Mouse (Mus musculus): ENCODE measurements at regions not wholly inside any gene's neighbourhood (a gene's known extent, or its start where the extent isn't known, plus 50 kb on each side); places are given as distances from the start of the nearest gene placed in this dataset.

GRCm38 (mm10) chr10:19269418-19269817 lies 86.9 kb upstream of the Olig3 start:
- H3K4me3 ChIP-seq (replicated peaks; ENCODE audit: low read length): no peak overlapping the region
- 58% methylated on average over 1 of the region's 1 CpGs for WGBS
- H3K36me3 ChIP-seq (ENCODE audit: control insufficient read depth, insufficient read depth, low read length): no peaks in the 10 kb centered on the region
- H3K4me2 ChIP-seq (ENCODE audit: low read depth, low read length): no peak overlapping the region
- H3K27me3 ChIP-seq (ENCODE audit: control insufficient read depth, insufficient read depth, low read length): no peaks in the 10 kb centered on the region
- no peak overlapping the region for H3K27ac ChIP-seq (ENCODE audit: low read length)
- no peaks in the 10 kb centered on the region for H3K9me3 ChIP-seq (replicated peaks; ENCODE audit: control insufficient read depth, low read length)
- no peaks in the 10 kb centered on the region for H3K4me1 ChIP-seq (ENCODE audit: control insufficient read depth, insufficient read depth, low read length)
- no peak overlapping the region for H3K9ac ChIP-seq (ENCODE audit: low read length)
- ATAC-seq (ENCODE audit: insufficient read depth, low FRiP score): no peak

GRCm38 (mm10) chr10:19268051-19268450 lies 88.3 kb upstream of the Olig3 start:
- Histone ChIP-seq H3K4me1 (ENCODE audit: control insufficient read depth, insufficient read depth, low read length) (no peaks in the 10 kb centered on the region), H3K9me3 (replicated peaks; ENCODE audit: control insufficient read depth, low read length) (no peaks in the 10 kb centered on the region), H3K4me3 (replicated peaks; ENCODE audit: low read length) (no peak overlapping the region), H3K36me3 (ENCODE audit: control insufficient read depth, insufficient read depth, low read length) (no peaks in the 10 kb centered on the region), H3K9ac (ENCODE audit: low read length) (no peak overlapping the region), H3K27me3 (ENCODE audit: control insufficient read depth, insufficient read depth, low read length) (no peaks in the 10 kb centered on the region), H3K4me2 (ENCODE audit: low read depth, low read length) (no peak overlapping the region), H3K27ac (ENCODE audit: low read length) (no peak overlapping the region)
- no peak for ATAC-seq (ENCODE audit: insufficient read depth, low FRiP score)
- 69% methylated on average over 4 of the region's 4 CpGs for WGBS

GRCm38 (mm10) chr10:19240102-19240759 lies 116.1 kb upstream of the Olig3 start:
- WGBS: 30% methylated on average over 8 of the region's 8 CpGs
- peak overlapping the region; percentile 6; the same call in 1 of the 2 replicates for H3K4me2 ChIP-seq (ENCODE audit: low read depth, low read length)
- H3K9me3 ChIP-seq (replicated peaks; ENCODE audit: control insufficient read depth, low read length): no peaks in the 10 kb centered on the region
- no peaks in the 10 kb centered on the region for H3K27me3 ChIP-seq (ENCODE audit: control insufficient read depth, insufficient read depth, low read length)
- ATAC-seq (ENCODE audit: insufficient read depth, low FRiP score): no peak
- H3K27ac ChIP-seq (ENCODE audit: low read length): no peak overlapping the region
- no peaks in the 10 kb centered on the region for H3K36me3 ChIP-seq (ENCODE audit: control insufficient read depth, insufficient read depth, low read length)
- H3K4me1 ChIP-seq (ENCODE audit: control insufficient read depth, insufficient read depth, low read length): no peaks in the 10 kb centered on the region
- H3K9ac ChIP-seq (ENCODE audit: low read length): no peak overlapping the region
- H3K4me3 ChIP-seq (replicated peaks; ENCODE audit: low read length): no peak overlapping the region

- WGBS: 83% methylated on average over 5 of the region's 5 CpGs
- Histone ChIP-seq H3K36me3 (ENCODE audit: control insufficient read depth, insufficient read depth, low read length) (no peaks in the 10 kb centered on the region), H3K9ac (ENCODE audit: low read length) (no peak overlapping the region), H3K27me3 (ENCODE audit: control insufficient read depth, insufficient read depth, low read length) (no peaks in the 10 kb centered on the region), H3K9me3 (replicated peaks; ENCODE audit: control insufficient read depth, low read length) (no peaks in the 10 kb centered on the region), H3K27ac (ENCODE audit: low read length) (no peak overlapping the region), H3K4me3 (replicated peaks; ENCODE audit: low read length) (no peak overlapping the region), H3K4me1 (ENCODE audit: control insufficient read depth, insufficient read depth, low read length) (no peaks in the 10 kb centered on the region), H3K4me2 (ENCODE audit: low read depth, low read length) (no peak overlapping the region)
- no peak for ATAC-seq (ENCODE audit: insufficient read depth, low FRiP score)
Measured at GRCm38 (mm10) chr10:19216240-19216639, 140.1 kb upstream of the Olig3 start.

- H3K4me2 ChIP-seq (ENCODE audit: low read depth, low read length): no peak overlapping the region
- H3K9me3 ChIP-seq (replicated peaks; ENCODE audit: control insufficient read depth, low read length): no peaks in the 10 kb centered on the region
- H3K27me3 ChIP-seq (ENCODE audit: control insufficient read depth, insufficient read depth, low read length): no peaks in the 10 kb centered on the region
- H3K9ac ChIP-seq (ENCODE audit: low read length): no peak overlapping the region
- 91% methylated on average over 2 of the region's 2 CpGs for WGBS
- no peak overlapping the region for H3K4me3 ChIP-seq (replicated peaks; ENCODE audit: low read length)
- no peak for ATAC-seq (ENCODE audit: insufficient read depth, low FRiP score)
- H3K36me3 ChIP-seq (ENCODE audit: control insufficient read depth, insufficient read depth, low read length): no peaks in the 10 kb centered on the region
- no peaks in the 10 kb centered on the region for H3K4me1 ChIP-seq (ENCODE audit: control insufficient read depth, insufficient read depth, low read length)
- H3K27ac ChIP-seq (ENCODE audit: low read length): no peak overlapping the region
Measured at GRCm38 (mm10) chr10:19209751-19210150, 146.6 kb upstream of the Olig3 start.

- H3K4me2 ChIP-seq (ENCODE audit: low read depth, low read length): no peak overlapping the region
- ATAC-seq (ENCODE audit: insufficient read depth, low FRiP score): no peak
- 28% methylated on average over 12 of the region's 12 CpGs for WGBS
- H3K27me3 ChIP-seq (ENCODE audit: control insufficient read depth, insufficient read depth, low read length): no peaks in the 10 kb centered on the region
- H3K27ac ChIP-seq (ENCODE audit: low read length): no peak overlapping the region
- H3K4me3 ChIP-seq (replicated peaks; ENCODE audit: low read length): no peak overlapping the region
- H3K9ac ChIP-seq (ENCODE audit: low read length): no peak overlapping the region
- no peaks in the 10 kb centered on the region for H3K4me1 ChIP-seq (ENCODE audit: control insufficient read depth, insufficient read depth, low read length)
- no peaks in the 10 kb centered on the region for H3K36me3 ChIP-seq (ENCODE audit: control insufficient read depth, insufficient read depth, low read length)
- H3K9me3 ChIP-seq (replicated peaks; ENCODE audit: control insufficient read depth, low read length): no peaks in the 10 kb centered on the region
Measured at GRCm38 (mm10) chr10:19208101-19208722, 148.1 kb upstream of the Olig3 start.

- no peaks in the 10 kb centered on the region for H3K4me1 ChIP-seq (ENCODE audit: control insufficient read depth, insufficient read depth, low read length)
- no peak for ATAC-seq (ENCODE audit: insufficient read depth, low FRiP score)
- H3K9ac ChIP-seq (ENCODE audit: low read length): no peak overlapping the region
- H3K4me2 ChIP-seq (ENCODE audit: low read depth, low read length): no peak overlapping the region
- 73% methylated on average over 2 of the region's 2 CpGs for WGBS
- H3K27ac ChIP-seq (ENCODE audit: low read length): no peak overlapping the region
- H3K27me3 ChIP-seq (ENCODE audit: control insufficient read depth, insufficient read depth, low read length): no peaks in the 10 kb centered on the region
- H3K36me3 ChIP-seq (ENCODE audit: control insufficient read depth, insufficient read depth, low read length): no peaks in the 10 kb centered on the region
- H3K9me3 ChIP-seq (replicated peaks; ENCODE audit: control insufficient read depth, low read length): no peaks in the 10 kb centered on the region
- no peak overlapping the region for H3K4me3 ChIP-seq (replicated peaks; ENCODE audit: low read length)
Measured at GRCm38 (mm10) chr10:19207505-19207904, 148.8 kb upstream of the Olig3 start.

- Histone ChIP-seq H3K4me1 (ENCODE audit: control insufficient read depth, insufficient read depth, low read length) (no peaks in the 10 kb centered on the region), H3K36me3 (ENCODE audit: control insufficient read depth, insufficient read depth, low read length) (no peaks in the 10 kb centered on the region), H3K27me3 (ENCODE audit: control insufficient read depth, insufficient read depth, low read length) (no peaks in the 10 kb centered on the region), H3K4me2 (ENCODE audit: low read depth, low read length) (no peak overlapping the region), H3K9ac (ENCODE audit: low read length) (no peak overlapping the region), H3K27ac (ENCODE audit: low read length) (no peak overlapping the region), H3K4me3 (replicated peaks; ENCODE audit: low read length) (no peak overlapping the region), H3K9me3 (replicated peaks; ENCODE audit: control insufficient read depth, low read length) (no peaks in the 10 kb centered on the region)
- ATAC-seq (ENCODE audit: insufficient read depth, low FRiP score): no peak
- 90% methylated on average over 2 of the region's 2 CpGs for WGBS
Measured at GRCm38 (mm10) chr10:19200311-19200710, 156.0 kb upstream of the Olig3 start.

GRCm38 (mm10) chr10:19195676-19196075 lies 160.7 kb upstream of the Olig3 start:
- H3K9ac ChIP-seq (ENCODE audit: low read length): no peak overlapping the region
- no peaks in the 10 kb centered on the region for H3K36me3 ChIP-seq (ENCODE audit: control insufficient read depth, insufficient read depth, low read length)
- no peaks in the 10 kb centered on the region for H3K9me3 ChIP-seq (replicated peaks; ENCODE audit: control insufficient read depth, low read length)
- H3K27me3 ChIP-seq (ENCODE audit: control insufficient read depth, insufficient read depth, low read length): no peaks in the 10 kb centered on the region
- H3K4me3 ChIP-seq (replicated peaks; ENCODE audit: low read length): no peak overlapping the region
- H3K4me2 ChIP-seq (ENCODE audit: low read depth, low read length): no peak overlapping the region
- no peak overlapping the region for H3K27ac ChIP-seq (ENCODE audit: low read length)
- WGBS: 65% methylated on average over 7 of the region's 7 CpGs
- peaks cover 14% of the 10 kb centered on the region for H3K4me1 ChIP-seq (ENCODE audit: control insufficient read depth, insufficient read depth, low read length)
- ATAC-seq (ENCODE audit: insufficient read depth, low FRiP score): no peak
